Mouse (Mus musculus) kidney, adult 8-10 months (tissue): ENCODE results near the gene Scn5a.

Source experiments
- DNase-seq, 2 experiments: peaks; one replicate each; pipeline ENCODE4 v3.0.0; 2022

Scn5a gene

DNA sequence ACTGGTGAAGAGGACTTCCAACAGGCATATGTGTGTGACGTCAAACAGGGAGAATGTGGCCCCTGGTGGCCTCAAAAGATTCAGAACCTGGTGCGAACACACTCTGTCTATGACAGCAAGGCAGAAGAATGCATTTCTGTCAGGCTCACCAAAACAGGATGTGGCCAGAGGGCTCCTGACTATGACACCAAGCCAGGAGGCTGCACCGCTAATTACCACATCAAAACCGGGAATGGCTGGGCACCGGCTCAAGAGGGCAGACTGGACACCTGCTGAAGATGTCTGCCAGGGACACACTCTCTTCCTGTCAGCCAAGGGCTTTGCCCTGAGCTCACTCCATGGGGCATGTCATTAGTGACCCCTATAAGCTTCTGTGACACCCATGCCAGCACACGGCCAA, 15.2 kb downstream of the Scn5a start:
- DNase-seq: no peak

DNA sequence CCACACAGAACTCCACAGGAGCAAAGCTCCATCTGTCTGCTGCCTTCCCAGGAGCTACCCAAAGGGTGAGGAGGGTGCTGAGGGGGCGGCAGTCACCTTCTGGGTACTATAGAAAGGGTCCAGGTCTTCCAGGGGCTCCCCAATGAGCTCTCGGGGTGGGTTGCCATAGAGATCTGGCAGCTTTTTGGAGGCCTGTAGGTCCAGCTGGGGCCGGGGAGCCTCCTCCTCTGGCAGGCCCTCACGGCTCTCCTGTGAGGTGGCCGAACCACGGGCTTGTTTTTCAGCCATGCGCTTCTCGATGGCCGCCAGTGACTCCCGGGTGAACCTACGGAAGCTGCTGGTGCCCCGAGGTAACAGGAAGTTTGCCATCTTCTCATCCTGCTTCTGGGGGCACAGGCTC, 16.6 kb downstream of the Scn5a start:
- DNase-seq: no peak

DNA sequence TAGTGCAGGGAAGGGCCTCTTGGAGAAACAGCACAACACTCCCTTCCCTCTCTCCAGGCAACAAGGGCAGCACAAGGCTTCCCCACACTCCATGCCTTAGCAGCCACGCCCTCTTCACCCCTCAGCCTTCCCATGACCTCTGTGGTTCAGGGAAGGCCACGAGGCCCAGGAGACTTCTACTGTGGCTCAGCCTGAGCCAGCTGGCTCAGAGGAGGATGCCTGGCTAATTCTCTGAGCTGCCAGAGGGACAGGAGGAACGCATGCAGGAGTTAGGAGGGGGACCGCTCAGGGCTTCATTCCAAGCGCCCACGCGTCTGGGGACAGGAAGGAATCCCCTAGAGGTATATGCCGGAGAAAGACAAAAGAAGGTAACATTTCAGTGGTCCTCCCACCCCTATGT, 17.1 kb downstream of the Scn5a start:
- DNase-seq: no peak

DNA sequence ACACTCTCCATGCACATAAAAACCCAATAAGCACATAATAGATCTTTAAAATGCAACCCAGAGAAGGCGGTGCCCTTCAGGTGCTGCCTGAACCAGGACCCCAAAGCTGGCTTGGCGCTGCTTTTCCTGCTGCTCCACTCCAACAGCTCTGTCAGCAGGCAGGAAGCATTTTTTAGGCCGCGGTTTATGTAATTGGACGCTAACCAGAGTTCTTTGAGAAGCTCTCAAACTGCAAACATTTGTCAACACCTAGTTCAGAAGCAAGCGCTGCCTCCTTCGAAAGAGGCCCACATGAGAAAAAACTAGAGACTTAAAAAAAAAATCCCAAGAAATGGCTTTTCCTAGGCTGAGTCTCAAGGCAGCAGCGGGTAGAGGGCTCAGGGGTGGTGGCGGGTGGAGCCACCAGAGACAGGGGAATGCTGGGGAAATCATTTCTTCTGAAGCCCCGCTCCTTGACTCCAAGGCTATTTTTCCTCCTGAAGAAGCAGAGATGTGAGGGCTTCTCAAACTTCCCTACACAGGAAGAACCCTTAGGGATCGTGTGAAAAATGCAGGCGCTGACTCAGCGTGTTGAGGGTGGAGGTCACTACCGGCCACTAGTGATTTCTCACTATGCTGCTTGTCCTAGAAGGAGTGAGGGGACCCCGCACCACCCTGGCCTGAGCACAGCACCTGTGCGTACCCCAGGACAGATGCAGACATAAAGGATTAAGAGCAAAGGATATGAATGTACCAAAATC, 19.1 kb downstream of the Scn5a start:
- no peak for DNase-seq

DNA sequence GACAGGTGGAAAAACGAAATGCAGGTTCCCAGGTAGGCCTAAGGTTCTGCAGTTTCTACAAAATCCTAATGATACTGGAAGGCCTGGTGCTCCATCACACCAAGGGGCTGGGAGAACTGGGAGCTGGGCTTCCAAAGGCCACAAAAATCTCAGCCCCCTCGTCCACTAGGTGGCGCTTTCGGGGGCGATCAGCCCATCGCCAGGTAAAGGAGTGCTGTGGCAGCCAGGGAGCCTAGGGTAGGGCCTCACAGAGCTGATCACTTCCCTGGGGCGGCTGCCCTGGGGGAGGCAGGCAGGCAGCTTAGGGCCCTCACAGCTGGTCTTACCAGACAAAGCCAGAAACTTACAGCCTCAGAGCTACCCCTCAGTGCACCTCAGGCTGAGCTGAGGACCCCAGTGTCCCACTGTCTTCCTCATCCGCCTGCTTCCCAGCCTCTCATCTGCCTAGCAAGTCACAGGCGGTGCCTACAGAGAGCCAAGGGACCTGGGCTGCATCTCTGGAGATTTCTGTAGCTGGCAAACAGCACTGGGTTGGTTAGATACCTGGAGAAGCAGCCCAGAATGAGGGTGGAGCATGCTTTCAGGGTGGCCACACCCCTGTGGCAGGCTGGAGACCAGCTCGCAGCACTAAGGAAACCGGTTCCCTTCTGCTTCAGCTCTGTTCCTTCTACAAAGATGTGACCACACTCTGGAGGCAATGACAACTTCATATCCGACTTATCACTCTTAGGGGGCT, 20.5 kb downstream of the Scn5a start:
- peak; percentile 20 to 45 for DNase-seq

DNA sequence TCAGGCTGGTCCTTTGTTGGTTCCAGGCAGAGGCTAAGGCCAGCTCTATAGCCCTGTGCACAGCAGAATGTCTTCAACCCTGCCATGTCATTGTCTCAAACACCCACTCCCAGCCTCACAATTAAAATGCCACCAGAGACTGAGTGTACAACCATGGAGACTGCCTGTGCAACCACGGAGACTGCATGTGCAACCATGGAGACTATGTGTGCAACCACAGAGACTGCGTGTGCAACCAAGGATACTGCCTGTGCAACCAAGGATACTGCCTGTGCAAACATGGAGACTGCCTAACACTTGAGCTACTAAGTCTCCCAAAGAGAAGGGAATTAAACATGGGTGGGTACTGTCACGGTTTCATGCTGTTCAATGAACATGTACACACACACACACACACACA, 22.8 kb downstream of the Scn5a start:
- DNase-seq: no peak

DNA sequence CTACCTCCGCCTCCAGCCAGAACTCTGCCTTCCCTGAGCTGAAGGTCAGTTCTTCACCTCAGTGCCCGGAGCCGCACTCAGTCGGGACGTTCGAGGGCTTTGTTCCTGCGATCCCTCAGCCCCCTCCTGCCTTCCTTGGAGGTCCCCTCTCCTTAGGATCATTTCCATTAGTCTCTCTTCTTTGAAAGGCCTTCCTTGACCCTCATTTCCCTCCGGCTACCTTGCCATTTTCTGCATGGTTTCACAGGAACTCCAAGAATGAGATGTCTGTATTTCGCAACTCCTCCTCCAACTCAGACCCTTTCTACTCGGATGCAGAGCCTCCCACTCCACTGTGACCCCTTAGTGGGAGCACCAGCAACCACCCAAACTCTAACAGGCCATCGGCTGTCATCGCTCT, 31.3 kb downstream of the Scn5a start:
- DNase-seq: peak in 1 of 2 experiments; percentile 14

DNA sequence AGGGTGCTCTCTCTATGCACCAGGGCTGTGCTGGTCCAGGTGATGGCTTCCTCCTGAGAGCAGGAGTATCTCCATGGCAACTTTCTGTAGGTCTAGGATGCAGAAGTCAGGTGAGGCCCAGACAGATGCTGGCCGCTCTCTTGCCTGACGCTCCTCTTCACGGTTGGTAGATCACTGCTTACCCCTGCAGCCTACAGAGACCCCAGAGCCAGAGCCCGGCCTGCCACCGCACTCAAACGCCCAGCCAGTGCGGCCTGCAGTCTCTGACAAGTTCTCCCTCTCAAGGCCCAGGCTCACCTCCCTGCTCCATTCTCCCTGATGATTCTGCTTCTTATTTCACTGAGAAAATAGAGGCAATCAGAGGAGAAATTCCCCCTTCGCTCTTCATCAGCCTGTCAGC, 31.7 kb downstream of the Scn5a start:
- DNase-seq: no peak

DNA sequence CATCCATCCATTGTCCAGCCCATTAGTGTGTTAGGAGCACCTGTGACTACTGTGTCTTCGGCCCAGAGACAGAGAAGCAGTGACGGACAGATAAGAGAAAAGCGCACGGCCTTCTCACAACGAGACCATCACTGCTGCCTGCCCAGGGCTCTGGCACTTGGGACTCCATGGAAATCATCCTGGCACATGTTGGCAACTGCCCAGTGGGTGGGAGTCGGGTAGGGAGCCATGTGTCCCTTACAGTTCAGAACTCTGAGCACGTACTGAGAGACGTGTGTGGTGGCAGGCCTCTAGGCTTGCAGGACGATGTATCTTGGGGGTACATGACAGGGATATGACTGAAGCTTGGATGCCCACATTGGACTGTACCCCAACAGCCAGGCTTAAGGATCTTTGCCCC, 38.1 kb downstream of the Scn5a start:
- no peak for DNase-seq

DNA sequence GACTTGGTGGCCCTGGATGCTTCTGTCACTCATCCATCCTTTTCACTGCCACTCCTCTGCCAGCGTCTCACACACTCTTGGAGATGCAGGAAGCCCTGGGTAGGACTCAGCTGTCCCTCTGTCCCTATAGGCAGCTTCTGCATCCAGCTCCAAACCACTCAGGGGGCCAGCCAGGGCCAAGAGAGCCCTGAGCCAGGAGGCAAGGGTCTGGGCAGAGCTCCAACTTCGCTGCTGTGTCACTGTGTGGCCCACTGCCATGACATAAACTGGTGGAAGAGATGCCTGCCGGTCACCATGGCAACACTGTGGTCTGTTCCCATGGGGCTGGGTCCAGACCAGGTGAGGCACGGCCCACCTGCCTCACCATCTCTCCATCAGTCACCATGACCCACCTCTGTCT, 41.0 kb downstream of the Scn5a start:
- DNase-seq: no peak

DNA sequence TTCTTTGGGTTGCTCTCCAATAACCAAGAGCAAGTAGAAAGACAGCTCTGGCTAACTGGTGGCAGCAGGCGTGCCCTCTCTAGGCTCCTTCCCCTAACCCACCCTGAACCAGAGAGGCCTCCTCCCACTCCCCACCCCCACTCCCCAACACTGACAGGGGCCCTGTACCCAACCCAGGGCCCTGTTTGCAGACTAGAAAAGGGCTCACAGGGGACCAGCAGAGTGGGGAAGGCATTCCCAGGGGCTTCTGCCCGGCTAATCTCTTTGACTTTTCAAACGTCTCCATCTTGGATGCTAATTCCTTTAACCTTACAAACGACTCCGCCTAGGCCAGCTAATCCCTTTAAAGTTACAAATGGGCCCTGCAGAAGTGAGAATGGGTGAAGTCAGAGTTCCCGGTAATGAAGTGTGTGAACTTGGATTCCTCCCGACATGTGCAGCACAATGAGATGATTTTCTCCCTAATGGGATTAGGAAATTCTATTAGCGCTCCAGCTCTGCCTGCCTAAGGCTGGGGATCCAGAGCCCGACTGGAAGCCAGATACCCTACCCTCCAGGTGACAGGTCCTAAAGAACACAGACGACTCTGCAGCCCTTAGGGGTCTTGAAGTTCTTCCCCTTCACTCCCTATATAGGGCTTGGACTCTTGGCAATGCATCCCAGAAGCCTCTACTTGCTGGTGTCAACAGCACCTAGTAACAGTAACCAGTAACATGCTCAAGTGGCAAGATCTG, 47.0 kb downstream of the Scn5a start:
- DNase-seq: no peak

DNA sequence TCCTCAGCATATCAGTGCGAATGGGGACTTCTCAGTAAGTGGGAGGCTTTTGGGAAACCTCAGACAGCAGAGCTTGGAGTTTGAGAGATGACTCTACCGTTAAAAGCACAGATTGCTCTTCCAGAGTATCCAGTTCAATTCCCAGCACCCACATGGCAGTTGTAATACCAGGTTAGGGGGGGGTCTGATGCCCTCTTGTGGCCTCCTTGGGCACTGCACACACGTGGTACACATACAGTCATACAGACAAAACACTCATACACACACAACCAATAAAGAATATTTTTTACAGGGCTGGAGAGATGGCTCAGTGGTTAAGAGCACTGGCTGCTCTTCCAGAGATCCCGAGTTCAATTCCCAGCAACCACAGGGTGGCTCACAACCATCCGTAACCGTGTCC, 54.3 kb downstream of the Scn5a start:
- DNase-seq: no peak

DNA sequence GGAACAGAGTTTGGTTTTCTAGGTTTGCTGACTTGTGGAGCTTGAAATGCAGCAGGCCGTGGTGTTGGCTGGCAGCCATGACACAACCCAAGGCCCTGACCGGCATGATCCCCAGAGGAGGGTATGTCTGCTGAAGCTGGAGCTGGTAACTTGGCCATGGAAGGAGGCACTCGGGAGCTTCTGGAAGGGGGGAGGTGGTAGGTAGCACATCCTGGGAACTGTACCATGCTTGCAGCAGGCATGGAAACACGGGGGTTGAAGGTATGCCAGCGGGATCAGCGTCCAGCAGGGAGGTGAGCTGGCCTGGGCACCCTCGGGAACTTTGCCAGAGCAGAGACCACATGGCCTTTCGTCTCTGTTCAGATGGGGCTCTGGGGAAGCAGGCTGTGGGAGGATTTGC, 55.5 kb downstream of the Scn5a start:
- peak; percentile 58 to 62 for DNase-seq

DNA sequence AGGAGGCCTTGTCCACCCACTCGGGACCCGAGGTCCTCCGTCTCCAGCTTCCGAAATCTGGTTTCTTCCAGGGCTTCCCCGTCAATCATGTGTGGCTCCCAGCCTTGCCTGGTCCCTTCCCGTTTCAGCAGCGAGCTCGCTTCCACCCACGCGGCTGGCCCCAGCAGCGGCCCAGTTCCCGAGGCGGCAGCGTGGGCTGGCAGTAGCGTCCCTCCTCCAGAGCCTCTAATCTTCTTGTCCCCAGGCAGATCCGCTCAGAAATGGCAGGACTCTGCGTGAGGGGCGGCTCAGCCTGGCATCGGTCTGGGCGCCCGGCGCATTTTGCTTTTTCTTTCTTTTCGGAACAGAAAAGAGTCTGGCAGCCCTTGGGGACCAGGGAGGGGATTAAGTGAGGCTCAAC, 59.7 kb downstream of the Scn5a start:
- DNase-seq: no peak

DNA sequence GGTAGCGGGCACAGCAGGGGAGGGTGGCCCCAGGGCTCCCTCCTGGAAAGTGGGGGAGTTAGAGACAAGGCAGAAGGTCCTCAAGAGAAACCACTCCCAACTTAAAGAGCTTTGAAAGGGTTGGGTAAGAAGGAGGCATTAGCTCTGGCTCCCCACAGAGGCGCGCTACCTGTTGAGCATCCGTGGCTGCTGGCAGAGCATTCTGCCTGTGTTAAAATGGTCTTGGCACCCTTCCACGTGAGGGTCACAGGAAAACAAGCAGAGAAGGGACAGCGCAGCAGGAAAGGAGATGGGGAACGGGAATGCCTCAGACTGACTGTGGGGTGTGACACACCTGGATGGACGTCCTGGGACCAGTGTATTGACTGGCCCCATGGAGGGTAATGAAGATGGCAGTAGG, 60.6 kb downstream of the Scn5a start:
- DNase-seq: no peak

DNA sequence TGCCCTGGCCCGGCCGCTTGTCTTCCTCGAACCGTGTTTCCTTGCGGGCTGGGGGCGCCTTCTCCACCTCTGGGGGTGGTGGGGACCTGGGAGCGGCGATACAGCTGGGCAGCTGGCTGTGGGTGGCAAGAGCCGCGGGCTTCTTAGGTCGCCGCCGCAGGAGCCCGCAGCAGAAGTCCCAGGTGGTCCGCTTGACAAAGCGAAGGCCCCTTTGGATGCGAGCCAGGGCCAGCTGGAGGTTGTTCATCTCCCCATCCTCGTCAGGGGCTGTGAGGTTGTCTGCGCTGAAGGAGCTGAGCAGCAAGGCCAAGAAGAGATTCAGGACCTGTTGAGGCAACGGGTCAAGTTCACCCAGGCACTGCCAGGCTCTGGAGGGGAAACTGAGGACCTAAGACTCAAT, 61.3 kb downstream of the Scn5a start:
- no peak for DNase-seq

DNA sequence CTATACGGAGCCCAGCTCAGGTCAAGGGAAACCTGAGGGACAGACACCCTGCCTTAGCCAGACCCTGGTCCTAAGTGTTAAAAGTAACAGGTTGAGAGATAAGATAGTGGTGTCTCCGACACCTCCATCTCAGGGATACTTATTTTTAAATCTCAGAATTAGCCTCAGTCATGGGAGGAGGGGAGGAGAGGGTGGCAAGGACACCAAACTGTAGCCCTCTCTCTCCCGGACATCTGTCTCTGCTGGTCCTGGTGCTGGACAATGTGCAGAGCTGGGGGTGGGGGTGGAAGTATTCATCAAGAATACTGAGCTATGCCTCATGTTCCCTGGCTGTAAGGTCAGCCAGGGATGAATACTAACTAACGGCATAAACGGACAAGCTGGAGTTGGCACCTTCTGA, 62.0 kb downstream of the Scn5a start:
- DNase-seq: no peak

DNA sequence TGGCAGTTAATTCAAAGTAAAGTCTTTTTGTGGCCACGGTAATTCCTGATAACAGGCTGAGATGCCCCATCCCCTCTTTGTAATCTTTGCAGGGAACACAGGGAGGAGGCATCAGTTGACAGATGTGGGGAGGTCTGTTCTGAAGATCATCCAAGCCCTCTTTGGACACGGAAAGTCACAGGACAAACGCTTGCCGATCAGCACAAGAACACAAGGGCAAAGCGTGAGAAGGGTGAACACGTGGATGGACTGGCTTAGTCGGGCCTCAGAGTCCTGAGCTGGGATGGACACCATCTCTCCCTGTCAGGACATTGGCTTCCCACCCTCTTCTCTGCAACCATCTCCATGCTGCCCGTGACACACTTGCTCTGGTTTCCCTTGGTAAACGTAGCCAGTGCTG, 63.4 kb downstream of the Scn5a start:
- DNase-seq: no peak

DNA sequence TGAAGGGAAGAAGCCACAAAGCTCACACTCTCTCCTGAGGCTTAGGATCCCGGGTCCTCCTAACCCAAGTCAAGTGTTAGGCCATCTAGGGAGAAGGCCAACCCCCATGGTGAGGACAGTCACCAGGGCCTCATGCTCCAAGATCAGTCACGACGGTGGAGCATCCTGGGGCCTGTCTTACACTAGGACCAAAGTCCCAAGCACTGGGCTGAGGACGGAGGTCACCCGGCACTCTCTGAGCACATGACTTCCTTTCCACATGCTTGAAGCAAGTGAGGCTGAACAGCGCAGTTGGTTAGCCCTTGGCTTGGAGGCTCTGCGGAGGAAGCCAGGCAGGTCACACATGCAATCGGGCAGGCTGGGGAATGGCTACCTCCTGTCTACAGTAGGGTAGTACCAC, 63.8 kb downstream of the Scn5a start:
- peak; percentile 66 to 74 for DNase-seq

DNA sequence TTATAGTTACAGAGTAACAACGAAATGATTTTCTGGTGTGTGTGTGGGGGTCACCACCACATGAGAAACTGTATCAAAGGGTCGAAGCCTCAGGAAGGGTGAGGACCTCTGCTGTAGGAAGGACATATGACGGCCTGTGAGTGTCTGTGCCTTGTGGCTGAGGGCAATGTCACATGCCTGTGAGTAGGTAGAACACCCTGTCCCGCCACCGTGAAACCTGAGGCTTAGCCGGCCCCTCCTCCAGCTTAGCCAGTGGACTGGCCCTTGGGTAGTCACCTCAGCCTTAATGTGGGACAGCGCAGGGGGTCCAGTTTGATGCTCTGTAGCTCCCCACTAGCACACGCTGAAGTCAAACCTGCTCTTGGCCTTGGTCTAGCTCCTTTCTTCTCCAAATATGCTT, 65.0 kb downstream of the Scn5a start:
- DNase-seq: no peak

DNA sequence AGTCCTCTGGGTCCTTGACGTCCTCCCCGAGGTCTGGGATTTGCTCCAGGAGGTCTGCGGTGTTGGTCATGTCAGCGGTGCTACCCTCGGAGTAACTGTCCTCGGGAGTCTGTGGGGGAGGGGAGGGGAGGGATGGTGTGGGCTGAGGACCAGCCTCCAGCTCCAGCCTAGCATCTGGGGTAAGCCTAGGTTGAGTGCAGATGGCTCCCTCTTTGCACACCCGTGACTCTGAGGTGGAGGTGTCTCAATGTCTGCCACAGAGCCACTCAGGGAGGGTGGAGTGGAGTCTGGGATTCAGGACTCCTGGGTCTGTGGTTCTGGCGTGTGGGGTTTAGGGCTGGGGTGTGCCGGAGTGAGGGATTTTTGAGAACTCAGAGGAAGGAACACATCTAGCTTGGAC, 65.8 kb downstream of the Scn5a start:
- DNase-seq: no peak

DNA sequence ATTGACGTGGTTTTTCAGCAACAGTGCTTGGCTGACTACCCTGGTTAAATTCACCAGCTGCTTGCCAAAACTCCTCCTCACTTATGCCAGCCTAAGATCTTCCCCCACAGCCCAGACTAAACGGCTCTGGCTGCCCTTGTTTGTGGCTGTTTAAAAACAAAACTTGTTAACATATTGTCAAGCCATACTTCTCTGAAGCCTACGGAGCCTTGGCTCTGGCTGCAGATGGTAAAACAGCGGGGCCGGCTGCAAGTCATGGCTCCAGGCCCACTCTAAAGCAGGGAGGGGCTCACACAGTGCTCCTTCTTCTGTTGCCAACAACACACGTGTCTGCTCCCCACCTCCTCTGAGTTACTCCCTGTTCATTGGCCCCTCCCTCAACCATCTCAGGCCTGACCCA, 67.9 kb downstream of the Scn5a start:
- DNase-seq: peak; percentile 28 to 44

DNA sequence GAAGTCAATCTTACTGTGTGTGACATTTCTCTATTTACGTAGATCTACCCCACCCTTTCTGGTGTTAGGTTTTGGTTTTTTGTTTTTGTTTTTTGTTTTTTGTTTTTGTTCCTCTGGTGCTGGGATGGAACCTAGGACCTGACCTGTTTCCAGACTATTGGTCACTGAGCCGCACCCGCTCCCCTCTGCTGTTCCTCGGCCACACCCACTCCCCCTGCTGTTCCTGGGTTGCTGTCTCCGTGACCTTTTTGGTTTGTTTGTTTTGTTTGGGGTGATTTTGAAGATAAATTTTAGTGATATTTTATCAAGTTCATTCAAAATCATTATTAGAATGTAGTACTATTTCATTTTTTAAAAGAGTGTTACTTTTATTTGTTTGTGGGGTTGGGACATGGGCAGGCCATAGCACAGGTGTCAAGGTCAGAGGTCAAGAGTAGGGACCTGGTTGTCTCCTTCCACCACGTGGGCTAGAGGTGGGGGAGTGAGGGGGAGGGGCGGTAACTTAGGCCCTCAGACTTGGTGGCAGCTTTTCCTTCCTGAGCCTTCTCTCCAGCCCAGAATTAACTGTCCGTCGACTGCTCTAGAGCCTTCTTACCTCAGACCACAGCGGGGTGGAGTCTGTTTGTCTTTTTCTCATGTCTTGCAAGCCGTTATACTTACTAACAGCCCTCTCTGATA, 73.7 kb downstream of the Scn5a start:
- no peak for DNase-seq

DNA sequence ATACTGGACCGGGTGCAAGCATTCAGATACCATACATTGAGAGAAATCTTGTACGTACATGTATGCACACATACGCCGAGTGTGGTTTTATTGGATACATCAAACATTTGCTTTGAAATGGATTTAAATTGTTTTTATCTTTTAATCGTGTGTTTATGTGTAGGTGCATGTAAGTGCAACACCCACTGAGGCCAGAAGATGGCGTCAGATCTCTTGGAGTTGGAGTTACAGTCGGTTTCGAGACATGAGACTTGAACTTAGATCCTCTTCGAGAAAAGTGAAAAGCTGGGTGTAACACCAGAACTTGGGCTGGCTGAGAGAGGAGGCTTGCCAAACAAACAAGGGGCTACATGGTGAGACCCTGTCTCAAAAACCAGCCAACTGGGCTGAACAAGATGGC, 75.2 kb downstream of the Scn5a start:
- DNase-seq: no peak
